Mouse (Mus musculus) heart, postnatal 4 days (tissue): ENCODE data around the gene Fam160a1. TPM values are rescaled to one million over a fixed set of nuclear protein-coding genes. Genes with fewer than 3 reads are reported as not detected.

Source experiments
- DNase-seq: peaks from one replicate; pipeline ENCODE4 v3.0.0; 2021
- total RNA-seq, 2 experiments: library from RNA; stranded (reverse); gene quantifications; 2 replicates each; pipeline ENCODE4 v1.2.3; 2021

Gene Fam160a1
- total RNA-seq, 2 experiments from 2014 or later: 27.0 to 28.1 TPM

- DNase-seq: no peak
Observed at GRCm38 (mm10) chr3:85633733-85634132, 183.4 kb downstream of the Fam160a1 start.

DNA sequence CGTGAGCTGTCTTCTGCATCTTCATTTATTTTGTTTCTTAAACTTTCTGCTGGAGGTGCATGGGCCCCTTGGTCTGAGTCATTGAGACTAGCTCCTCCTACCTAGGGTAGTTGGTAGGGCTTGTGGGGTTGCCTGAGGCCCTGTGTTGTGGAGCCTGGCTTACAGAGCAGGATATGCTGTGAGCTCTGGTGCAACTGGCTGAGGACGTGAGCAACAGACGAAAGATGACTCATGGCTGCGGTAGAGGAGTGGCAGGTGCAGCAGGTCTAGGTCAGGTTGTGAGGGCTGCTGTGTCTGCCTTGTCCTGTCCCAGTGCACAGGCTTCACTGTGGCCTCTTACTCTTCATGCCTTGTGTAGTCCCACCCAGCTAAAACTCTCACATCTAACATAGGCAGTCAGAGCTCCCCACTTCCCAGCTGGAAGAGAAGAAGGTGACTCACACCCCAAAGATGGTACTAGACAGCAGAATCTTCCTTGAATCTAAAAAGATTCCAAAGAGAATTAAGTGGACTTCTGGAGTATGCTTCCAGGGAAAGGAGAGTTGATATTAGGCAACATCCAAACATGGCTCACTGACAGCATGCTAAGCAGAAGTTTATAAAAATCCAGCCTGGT, 187.1 kb downstream of the Fam160a1 start:
- no peak for DNase-seq

- DNase-seq: no peak
Observed at GRCm38 (mm10) chr3:85619751-85620150, 197.3 kb downstream of the Fam160a1 start.

DNA sequence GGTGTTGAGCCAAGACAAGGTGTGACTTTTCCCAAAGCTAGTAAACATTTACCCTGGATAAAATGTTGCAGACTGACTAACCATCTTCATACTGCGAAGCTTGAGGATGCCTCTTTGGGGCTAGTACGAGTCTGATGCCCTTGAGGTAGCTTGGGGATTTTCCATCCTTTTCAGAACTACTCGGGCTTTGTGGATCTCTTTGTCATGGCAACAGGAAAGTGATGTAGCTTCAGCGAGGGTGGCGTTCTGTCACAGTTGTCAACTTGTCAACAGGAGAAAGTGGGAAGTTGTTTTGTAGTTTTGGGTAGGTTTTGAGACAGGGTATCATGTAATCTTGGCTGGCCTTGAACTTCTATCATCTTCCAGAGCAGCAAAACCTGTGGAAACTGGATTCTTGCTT, 197.7 kb downstream of the Fam160a1 start:
- no peak for DNase-seq

- peak; percentile 32 for DNase-seq
Observed at GRCm38 (mm10) chr3:85618885-85619284, 198.2 kb downstream of the Fam160a1 start.

DNA sequence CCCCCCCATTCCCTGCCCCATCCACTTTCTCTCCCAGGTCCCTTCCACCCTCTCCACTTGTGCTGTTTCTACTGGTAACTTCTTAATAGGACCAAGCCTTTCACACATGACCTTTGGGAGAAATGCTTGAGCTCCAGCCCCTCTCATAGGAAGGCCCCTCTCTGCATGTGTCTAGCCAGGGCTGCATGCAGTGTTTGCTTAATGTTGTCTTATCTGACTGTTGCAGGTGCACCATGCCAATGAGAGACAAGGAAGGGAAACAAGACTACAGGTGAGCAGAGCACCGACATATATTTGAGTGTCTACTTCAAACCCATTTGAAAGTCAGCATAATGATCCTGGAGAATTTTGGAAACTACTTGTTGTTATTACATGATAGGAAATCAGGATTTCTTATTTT, 200.7 kb downstream of the Fam160a1 start:
- no peak for DNase-seq

Other genes starting within 250 kb of the Fam160a1 start
- gene Gatb, start 243.2 kb downstream of the Fam160a1 start, total RNA-seq: 10 to 100 TPM; 26.4 to 28.0 TPM
- 1 to 10 TPM; 3.9 to 4.2 TPM for gene Glt28d2, start 70.2 kb upstream of the Fam160a1 start, total RNA-seq
- gene Gm37240, start 70.2 kb upstream of the Fam160a1 start, total RNA-seq: 10 to 100 TPM; 19.6 to 20.6 TPM
- 10 to 100 TPM; 21.4 to 21.5 TPM for gene Sh3d19, start 153.8 kb upstream of the Fam160a1 start, total RNA-seq
- not detected for gene Prss48, start 185.2 kb upstream of the Fam160a1 start, total RNA-seq